Mouse (Mus musculus) E14TG2a.4 (cell line): Measurements from ENCODE around the gene Lrrc61.
A peak's percentile ranks its signal among the peaks of the same experiment; 100 is the strongest.

Source experiments
- H3K27me3 ChIP-seq: 2 replicates; pipeline ENCODE4 v1.6.1; 2014; ENCODE audit warnings: low read length, control low read depth; ENCODE audit not compliant: insufficient read depth
- H3K36me3 ChIP-seq: 2 replicates; pipeline ENCODE4 v1.6.1; 2014; ENCODE audit warnings: low read length, control low read depth; ENCODE audit not compliant: insufficient read depth
- H3K4me1 ChIP-seq: replicated peaks from 2 replicates; pipeline ENCODE4 v1.6.1; 2014; ENCODE audit warnings: low read depth, low read length, control low read depth
- H3K4me3 ChIP-seq: replicated peaks from 2 replicates; pipeline ENCODE4 v1.5.1; 2014; ENCODE audit warnings: mild to moderate bottlenecking, low read length
- H3K9me3 ChIP-seq: 2 replicates; pipeline ENCODE4 v1.6.1; 2014; ENCODE audit warnings: low read length, control low read depth
- CTCF ChIP-seq: conservative IDR thresholded peaks from 2 replicates; pipeline ENCODE4 v1.5.1; 2014; ENCODE audit warnings: low read length
- NANOG ChIP-seq: IDR thresholded peaks from 2 replicates; pipeline ENCODE4 v1.6.1; 2014; ENCODE audit warnings: borderline replicate concordance, low read length, mixed read lengths
- POU5F1 ChIP-seq: IDR thresholded peaks from 2 replicates; pipeline ENCODE4 v1.6.1; 2014; ENCODE audit warnings: low read length, borderline replicate concordance

Lrrc61 gene

DNA sequence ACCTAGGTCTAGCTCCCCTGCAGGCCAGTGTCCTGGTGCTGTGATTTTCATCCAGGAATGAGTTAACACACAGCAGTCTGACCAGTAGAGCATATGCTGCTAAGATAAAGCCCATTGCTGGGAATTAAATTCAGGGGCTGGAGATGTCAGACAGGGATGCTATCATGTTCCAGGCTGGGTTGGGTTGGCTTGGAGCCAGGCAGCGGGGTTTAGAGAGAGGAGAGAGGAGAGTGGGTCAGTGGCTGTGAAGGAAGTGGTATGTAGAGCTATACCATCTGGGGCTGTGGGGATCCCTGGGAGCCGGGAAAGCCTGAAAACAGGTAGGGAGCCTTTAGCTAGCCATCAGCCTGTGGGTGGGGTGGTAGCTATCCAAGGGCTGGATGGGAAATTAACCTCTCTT is 23.7 kb upstream of the Lrrc61 start:
- H3K27me3 ChIP-seq, result peaks cover 19% of the 10 kb centered on the region
- TF ChIP-seq POU5F1 (no peak), CTCF (no peak), NANOG (no peak)
- no peaks in the 10 kb centered on the region for H3K9me3 ChIP-seq
- no peak overlapping the region for H3K4me3 ChIP-seq
- H3K4me1 ChIP-seq, result peaks cover 23% of the 10 kb centered on the region
- peaks cover 48% of the 10 kb centered on the region for H3K36me3 ChIP-seq

DNA sequence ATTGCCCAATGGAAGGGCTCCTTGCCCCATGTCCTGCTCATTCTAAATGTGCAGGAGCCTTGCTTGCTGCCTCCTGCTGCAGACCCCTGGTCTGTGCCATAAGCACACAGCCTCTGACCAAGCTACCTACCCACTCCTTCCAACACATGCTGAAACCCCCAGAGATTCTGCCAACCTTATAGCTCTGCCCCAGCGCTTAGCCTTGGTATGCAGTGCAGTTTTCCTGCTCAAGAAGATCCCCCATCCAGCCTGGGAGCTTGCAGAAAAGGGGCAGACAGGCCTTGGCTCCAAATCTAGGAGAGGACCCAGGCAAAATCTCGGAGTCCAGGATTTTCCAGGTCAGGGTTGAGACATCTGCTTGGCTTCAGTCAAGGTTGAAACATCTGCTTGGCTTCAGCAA is 21.1 kb upstream of the Lrrc61 start:
- H3K4me3 ChIP-seq, result no peak overlapping the region
- TF ChIP-seq POU5F1 (no peak), NANOG (no peak), CTCF (no peak)
- H3K9me3 ChIP-seq, result no peaks in the 10 kb centered on the region
- H3K4me1 ChIP-seq, result peaks cover 38% of the 10 kb centered on the region
- peaks cover 36% of the 10 kb centered on the region for H3K27me3 ChIP-seq
- H3K36me3 ChIP-seq, result peaks cover 32% of the 10 kb centered on the region

DNA sequence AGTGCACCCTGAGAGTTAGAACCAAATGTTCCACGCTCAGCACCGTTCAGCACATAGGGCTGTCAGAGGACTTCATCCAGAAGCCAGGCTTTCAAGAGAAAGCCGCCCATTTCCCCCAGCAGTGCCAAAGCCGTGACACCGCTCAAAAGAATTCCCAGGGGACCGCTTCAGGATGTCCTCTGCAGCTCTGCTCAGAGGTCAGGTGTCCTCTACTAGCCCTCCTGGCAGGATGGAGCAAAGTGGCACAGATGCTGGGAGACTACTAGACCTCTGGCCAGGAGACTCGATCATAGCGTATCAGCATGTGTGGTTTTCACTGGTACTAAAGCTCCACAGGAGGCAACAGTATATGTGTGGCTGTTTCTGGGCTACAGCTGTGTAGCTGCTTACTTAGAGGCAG is 19.7 kb upstream of the Lrrc61 start:
- H3K4me3 ChIP-seq, result no peak overlapping the region
- peaks cover 31% of the 10 kb centered on the region for H3K36me3 ChIP-seq
- TF ChIP-seq NANOG, result no peak
- TF ChIP-seq POU5F1, result no peak

DNA sequence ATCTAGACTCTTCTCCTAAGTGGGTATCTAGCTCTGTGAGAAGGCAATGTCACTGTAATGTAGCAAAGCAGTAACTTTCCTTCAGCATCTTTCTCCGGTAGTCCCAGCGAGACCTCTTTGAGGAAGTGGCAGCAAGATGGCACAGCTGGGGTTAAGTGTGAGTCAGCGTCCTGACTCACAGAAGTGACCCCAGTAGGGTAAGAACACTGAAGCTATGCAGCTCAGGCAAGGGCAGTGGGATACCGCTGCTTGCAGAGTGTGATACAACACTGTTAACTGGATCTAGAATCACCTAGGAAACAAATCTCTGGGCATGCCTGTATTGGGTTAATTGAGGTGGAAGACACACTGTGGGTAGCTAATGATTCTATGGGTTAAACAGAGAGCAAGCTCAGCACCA is 18.5 kb upstream of the Lrrc61 start:
- TF ChIP-seq POU5F1, result no peak
- TF ChIP-seq NANOG, result no peak
- TF ChIP-seq CTCF, result no peak

More for the DNA sequence above, 19.7 kb upstream of the Lrrc61 start:
- no peaks in the 10 kb centered on the region for H3K9me3 ChIP-seq
- peaks cover 36% of the 10 kb centered on the region for H3K27me3 ChIP-seq
- peaks cover 27% of the 10 kb centered on the region for H3K4me1 ChIP-seq

GRCm38 (mm10) chr6:48537105-48537954 is 17.3 kb upstream of the Lrrc61 start, which contains the start of gene Atp6v0e2:
Atp6v0e2 (plus strand) TSS chr6:48537615.
- H3K27me3 ChIP-seq, result peaks cover 36% of the 10 kb centered on the region
- peaks cover 12% of the 10 kb centered on the region for H3K36me3 ChIP-seq
- peaks cover 43% of the 10 kb centered on the region for H3K4me1 ChIP-seq
- H3K9me3 ChIP-seq, result no peaks in the 10 kb centered on the region
- no peak for TF ChIP-seq CTCF
- no peak for TF ChIP-seq POU5F1
- TF ChIP-seq NANOG, result no peak
- H3K4me3 ChIP-seq, result peak within 1 kb of the TSS; percentile 77

More for the DNA sequence above, 18.5 kb upstream of the Lrrc61 start:
- H3K4me1 ChIP-seq, result peaks cover 31% of the 10 kb centered on the region
- peaks cover 25% of the 10 kb centered on the region for H3K36me3 ChIP-seq
- no peak overlapping the region for H3K4me3 ChIP-seq
- H3K9me3 ChIP-seq, result no peaks in the 10 kb centered on the region
- peaks cover 36% of the 10 kb centered on the region for H3K27me3 ChIP-seq

DNA sequence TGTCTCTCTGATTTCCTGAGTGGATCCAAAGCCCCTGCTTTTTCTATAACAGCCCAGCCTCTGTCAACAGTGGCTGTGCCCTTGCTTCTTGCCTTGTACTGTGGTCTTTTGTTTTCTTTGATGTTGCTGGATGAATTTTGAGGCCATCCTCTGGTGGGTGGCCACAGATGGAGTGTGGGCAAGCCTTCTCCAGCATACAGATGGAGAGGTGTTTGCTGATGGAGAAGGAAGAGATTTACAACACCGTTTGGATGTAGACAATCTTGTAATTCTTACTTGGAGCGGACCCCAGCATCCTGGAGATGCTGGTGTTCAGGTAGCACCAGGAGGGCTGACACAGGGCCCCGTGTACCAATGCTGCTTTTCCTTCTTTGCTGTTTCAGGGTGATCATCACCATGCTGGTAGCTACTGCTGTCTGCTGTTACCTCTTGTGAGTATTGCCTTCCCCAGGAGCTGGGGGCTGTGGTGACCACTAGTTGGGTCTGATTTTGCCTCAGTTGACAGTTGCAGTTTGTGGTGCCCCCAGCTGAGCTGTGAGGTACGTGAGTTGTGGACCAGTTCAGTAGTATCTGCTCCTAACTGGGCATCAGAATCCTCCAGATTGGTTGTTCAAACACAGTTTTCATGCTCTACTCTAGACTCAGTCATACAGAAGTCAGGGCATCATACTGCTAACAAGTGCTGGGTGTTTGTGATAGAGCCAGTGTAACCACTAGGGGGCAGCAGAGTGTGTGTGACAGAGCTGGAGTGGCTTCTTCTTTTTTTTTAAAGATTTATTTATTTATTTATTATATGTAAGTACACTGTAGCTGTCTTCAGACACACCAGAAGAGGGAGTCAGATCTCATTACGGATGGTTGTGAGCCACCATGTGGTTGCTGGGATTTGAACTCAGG is 15.5 kb upstream of the Lrrc61 start:
- TF ChIP-seq NANOG, result no peak
- TF ChIP-seq CTCF, result peak; percentile 47
- TF ChIP-seq POU5F1, result no peak
- H3K4me1 ChIP-seq, result peaks cover 44% of the 10 kb centered on the region
- H3K4me3 ChIP-seq, result no peak overlapping the region
- peaks cover 31% of the 10 kb centered on the region for H3K27me3 ChIP-seq
- H3K9me3 ChIP-seq, result no peaks in the 10 kb centered on the region
- H3K36me3 ChIP-seq, result 0 out of 2 replicates have a peak, but pooled peaks cover 6% of the 10 kb centered on the region

- no peaks in the 10 kb centered on the region for H3K9me3 ChIP-seq
- H3K27me3 ChIP-seq, result peaks cover 33% of the 10 kb centered on the region
- TF ChIP-seq CTCF, result no peak
- TF ChIP-seq NANOG, result no peak
- no peak for TF ChIP-seq POU5F1
- no peak overlapping the region for H3K4me3 ChIP-seq
- 0 out of 2 replicates have a peak, but pooled peaks cover 6% of the 10 kb centered on the region for H3K36me3 ChIP-seq
- peaks cover 44% of the 10 kb centered on the region for H3K4me1 ChIP-seq
Observed at GRCm38 (mm10) chr6:48539860-48540259, 14.7 kb upstream of the Lrrc61 start.

- Histone ChIP-seq H3K4me1 (peaks cover 44% of the 10 kb centered on the region), H3K27me3 (peaks cover 30% of the 10 kb centered on the region), H3K4me3 (no peak overlapping the region), H3K9me3 (no peaks in the 10 kb centered on the region), H3K36me3 (0 out of 2 replicates have a peak, but pooled peaks cover 6% of the 10 kb centered on the region)
- TF ChIP-seq POU5F1 (no peak), NANOG (no peak), CTCF (no peak)
Observed at GRCm38 (mm10) chr6:48540721-48541120, 13.9 kb upstream of the Lrrc61 start.
